Mouse (Mus musculus): Measurements from ENCODE around the gene Arid1b.

GRCm38 (mm10) chr17:5210101-5210727 is 216.1 kb downstream of the Arid1b start:
- TF ChIP-seq CTCF (IDR thresholded peaks at IDR 0.05; ENCODE audit: control insufficient read depth, insufficient read depth, insufficient read length): no peak
- TF ChIP-seq MYOD1 (IDR thresholded peaks at IDR 0.05; ENCODE audit: control insufficient read depth, insufficient read length, low read depth): no peak
- TF ChIP-seq FOSL1 (IDR thresholded peaks at IDR 0.05; ENCODE audit: insufficient read depth, low read length, poor library complexity, severe bottlenecking): no peak
- no peak for TF ChIP-seq MYOG (IDR thresholded peaks at IDR 0.05; ENCODE audit: control insufficient read depth, extremely low read depth, insufficient read length)
- no peak for TF ChIP-seq CEBPB (IDR thresholded peaks at IDR 0.05; ENCODE audit: low read depth)
